Mouse (Mus musculus): ENCODE data around the gene Il15ra. TPM values are rescaled to one million over a fixed set of nuclear protein-coding genes. Genes with fewer than 3 reads are reported as not detected.
"Not testable (repeated sequence)": the region's sequence is repeated elsewhere in the genome, so short reads cannot be mapped to it uniquely, and the experiment has no call there.

Il15ra gene
- polyA plus RNA-seq, 1 experiment from 2014 or later: 1.1 TPM

DNA sequence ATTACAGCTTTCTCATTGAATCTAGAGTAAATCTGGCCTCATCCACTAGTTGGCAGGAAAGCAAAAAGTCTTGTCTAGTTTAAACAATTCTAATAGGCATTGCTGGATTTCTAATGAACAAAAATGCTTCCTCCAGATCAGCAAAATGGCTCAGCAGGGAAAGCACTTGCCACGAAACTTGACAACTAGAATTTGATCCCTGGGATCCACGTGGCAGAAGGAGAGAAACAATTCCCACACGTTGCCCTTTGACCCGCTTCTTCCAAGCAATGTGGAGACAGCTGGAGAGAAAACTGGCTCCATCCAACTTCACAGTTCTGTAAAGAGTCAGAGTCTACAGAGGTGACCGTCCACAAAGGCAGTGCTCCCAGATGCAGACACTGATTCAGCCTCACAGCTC, 6.1 kb upstream of the Il15ra start:
- no peaks in the 10 kb centered on the region for H3K27me3 ChIP-seq (ENCODE audit: control insufficient read depth, insufficient read depth, low read length)
- H3K4me3 ChIP-seq (ENCODE audit: low read depth, low read length): no peak overlapping the region
- no peaks in the 10 kb centered on the region for H3K9me3 ChIP-seq (ENCODE audit: control insufficient read depth, low read length)
- 65% methylated on average over 5 of the region's 5 CpGs for WGBS
- ATAC-seq (ENCODE audit: low read depth): no peak
- H3K9ac ChIP-seq (replicated peaks; ENCODE audit: low read depth, low read length): no peak overlapping the region
- H3K4me1 ChIP-seq (ENCODE audit: control insufficient read depth, insufficient read depth, low read length): no peaks in the 10 kb centered on the region
- no peaks in the 10 kb centered on the region for H3K36me3 ChIP-seq (ENCODE audit: control insufficient read depth, insufficient read depth, low read length)
- H3K27ac ChIP-seq (ENCODE audit: low read depth, low read length): no peak overlapping the region
- H3K4me2 ChIP-seq (ENCODE audit: low read depth, low read length): no peak overlapping the region

DNA sequence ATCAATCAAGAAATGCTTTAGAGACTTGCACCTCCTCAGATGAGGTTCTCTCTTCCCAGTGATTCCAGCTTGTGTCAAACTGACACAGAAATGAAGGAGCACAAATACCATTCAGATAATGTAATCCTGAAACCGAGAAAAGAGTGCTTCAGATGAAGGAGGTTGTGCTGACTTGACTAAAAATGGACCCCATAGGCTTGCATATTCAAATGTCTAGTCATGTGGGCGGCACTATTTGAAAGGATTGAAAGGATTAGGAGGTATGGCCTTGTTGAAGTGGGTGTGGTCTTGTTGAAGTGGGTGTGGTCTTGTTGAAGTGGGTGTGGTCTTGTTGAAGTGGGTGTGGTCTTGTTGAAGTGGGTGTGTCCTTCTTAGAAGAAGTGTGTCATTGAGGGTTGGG, 5.2 kb upstream of the Il15ra start:
- no peaks in the 10 kb centered on the region for H3K27me3 ChIP-seq (ENCODE audit: control insufficient read depth, insufficient read depth, low read length)
- H3K36me3 ChIP-seq (ENCODE audit: control insufficient read depth, insufficient read depth, low read length): no peaks in the 10 kb centered on the region
- no peaks in the 10 kb centered on the region for H3K9me3 ChIP-seq (ENCODE audit: control insufficient read depth, low read length)
- no peak overlapping the region for H3K4me3 ChIP-seq (ENCODE audit: low read depth, low read length)
- no peak overlapping the region for H3K9ac ChIP-seq (replicated peaks; ENCODE audit: low read depth, low read length)
- 91% methylated on average over 2 of the region's 2 CpGs for WGBS
- H3K4me2 ChIP-seq (ENCODE audit: low read depth, low read length): no peak overlapping the region
- H3K27ac ChIP-seq (ENCODE audit: low read depth, low read length): no peak overlapping the region
- no peaks in the 10 kb centered on the region for H3K4me1 ChIP-seq (ENCODE audit: control insufficient read depth, insufficient read depth, low read length)
- ATAC-seq (ENCODE audit: low read depth): no peak

DNA sequence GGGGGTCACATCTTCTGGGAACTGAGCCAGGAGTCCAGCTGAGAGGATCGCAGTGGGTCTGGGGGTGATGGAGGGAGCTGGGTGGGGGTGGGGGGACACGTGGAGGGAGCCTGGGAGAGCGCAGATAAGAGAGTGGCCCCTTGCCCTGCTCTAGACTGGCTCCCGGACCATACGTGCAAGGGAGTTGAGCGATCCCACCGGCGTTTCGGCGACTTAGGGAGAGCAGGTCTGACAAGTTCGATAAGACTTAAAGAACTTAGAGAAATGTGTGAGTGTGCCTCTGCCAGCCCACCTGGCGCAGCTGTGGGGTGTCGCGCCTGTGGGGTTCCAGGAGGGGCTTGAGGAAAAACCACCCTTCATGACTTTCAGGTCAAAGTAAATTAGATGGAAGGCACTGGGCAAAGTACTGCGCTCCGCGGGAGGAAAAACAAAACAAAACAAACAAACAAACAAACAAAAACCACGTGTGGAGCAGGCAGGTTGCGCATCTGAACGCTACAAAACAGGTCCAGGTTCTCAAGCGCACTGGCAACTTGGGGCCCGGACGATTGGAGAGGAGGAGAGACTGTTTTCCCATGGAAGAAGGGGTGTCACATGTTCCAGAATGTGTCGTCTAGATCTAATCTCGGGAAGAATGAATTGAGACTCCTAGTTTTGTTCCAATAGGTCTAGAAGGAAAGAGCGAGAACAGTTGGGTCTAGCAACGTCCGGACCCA, 1.1 kb downstream of the Il15ra start:
- Histone ChIP-seq H3K4me2 (ENCODE audit: low read depth, low read length) (peak overlapping the region; percentile 99), H3K4me1 (ENCODE audit: control insufficient read depth, insufficient read depth, low read length) (peaks cover 8% of the 10 kb centered on the region; the same call in 1 of the 2 replicates), H3K27me3 (ENCODE audit: control insufficient read depth, insufficient read depth, low read length) (peaks cover 10% of the 10 kb centered on the region; the same call in 1 of the 2 replicates), H3K9ac (replicated peaks; ENCODE audit: low read depth, low read length) (peak overlapping the region; percentile 55), H3K9me3 (ENCODE audit: control insufficient read depth, low read length) (no peaks in the 10 kb centered on the region), H3K36me3 (ENCODE audit: control insufficient read depth, insufficient read depth, low read length) (no peaks in the 10 kb centered on the region), H3K27ac (ENCODE audit: low read depth, low read length) (no peak overlapping the region), H3K4me3 (ENCODE audit: low read depth, low read length) (peak overlapping the region; percentile 44)
- 5% methylated on average over 28 of the region's 28 CpGs for WGBS
- peak; percentile 65 for ATAC-seq (ENCODE audit: low read depth)

DNA sequence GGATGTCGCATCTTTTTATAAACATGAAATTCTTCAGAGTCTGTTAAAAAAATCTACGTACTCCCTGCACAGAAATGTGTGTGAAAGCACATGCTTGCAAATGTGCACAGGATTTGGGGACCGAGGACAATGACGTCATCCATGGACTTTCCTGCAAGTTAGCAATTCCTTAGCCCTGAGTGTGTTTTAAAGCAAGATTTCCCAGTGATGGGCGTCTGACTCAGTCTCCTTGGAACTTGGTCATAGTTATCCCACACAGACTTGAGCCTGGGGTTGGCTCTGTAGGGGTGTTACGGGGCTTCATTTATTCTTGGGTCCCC, 1.6 kb downstream of the Il15ra start:
- Histone ChIP-seq H3K9me3 (ENCODE audit: control insufficient read depth, low read length) (no peaks in the 10 kb centered on the region), H3K27me3 (ENCODE audit: control insufficient read depth, insufficient read depth, low read length) (peaks cover 10% of the 10 kb centered on the region; the same call in 1 of the 2 replicates), H3K36me3 (ENCODE audit: control insufficient read depth, insufficient read depth, low read length) (no peaks in the 10 kb centered on the region), H3K4me1 (ENCODE audit: control insufficient read depth, insufficient read depth, low read length) (peaks cover 8% of the 10 kb centered on the region; the same call in 1 of the 2 replicates), H3K4me3 (ENCODE audit: low read depth, low read length) (no peak overlapping the region), H3K9ac (replicated peaks; ENCODE audit: low read depth, low read length) (no peak overlapping the region), H3K27ac (ENCODE audit: low read depth, low read length) (no peak overlapping the region), H3K4me2 (ENCODE audit: low read depth, low read length) (peak overlapping the region; percentile 99)
- no peak for ATAC-seq (ENCODE audit: low read depth)
- 38% methylated on average over 6 of the region's 6 CpGs for WGBS

DNA sequence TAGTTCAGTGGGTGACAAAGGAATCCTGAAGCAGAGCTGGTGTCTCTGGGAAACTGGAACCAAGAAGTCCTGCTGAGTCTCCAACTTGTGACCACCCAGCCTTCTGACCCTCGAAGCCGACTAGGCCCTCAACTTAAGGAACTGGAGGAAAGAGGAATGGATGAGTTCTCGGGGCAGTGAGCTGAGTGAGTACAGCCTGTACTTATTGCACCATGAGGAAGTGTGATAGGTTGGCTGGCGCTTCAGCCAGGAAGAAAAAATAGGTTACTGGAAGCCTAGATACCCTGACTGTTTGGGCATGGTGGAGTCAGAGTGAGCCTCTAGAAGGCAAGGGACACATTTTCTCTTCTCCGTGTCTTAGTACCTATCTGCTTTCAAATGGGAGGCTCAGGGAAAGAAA, 3.4 kb downstream of the Il15ra start:
- no peak for ATAC-seq (ENCODE audit: low read depth)
- peaks cover 8% of the 10 kb centered on the region; the same call in 1 of the 2 replicates for H3K4me1 ChIP-seq (ENCODE audit: control insufficient read depth, insufficient read depth, low read length)
- H3K27ac ChIP-seq (ENCODE audit: low read depth, low read length): no peak overlapping the region
- H3K36me3 ChIP-seq (ENCODE audit: control insufficient read depth, insufficient read depth, low read length): no peaks in the 10 kb centered on the region
- H3K27me3 ChIP-seq (ENCODE audit: control insufficient read depth, insufficient read depth, low read length): peaks cover 10% of the 10 kb centered on the region; the same call in 1 of the 2 replicates
- no peak overlapping the region for H3K4me3 ChIP-seq (ENCODE audit: low read depth, low read length)
- no peak overlapping the region for H3K9ac ChIP-seq (replicated peaks; ENCODE audit: low read depth, low read length)
- 85% methylated on average over 5 of the region's 5 CpGs for WGBS
- H3K4me2 ChIP-seq (ENCODE audit: low read depth, low read length): no peak overlapping the region
- no peaks in the 10 kb centered on the region for H3K9me3 ChIP-seq (ENCODE audit: control insufficient read depth, low read length)

DNA sequence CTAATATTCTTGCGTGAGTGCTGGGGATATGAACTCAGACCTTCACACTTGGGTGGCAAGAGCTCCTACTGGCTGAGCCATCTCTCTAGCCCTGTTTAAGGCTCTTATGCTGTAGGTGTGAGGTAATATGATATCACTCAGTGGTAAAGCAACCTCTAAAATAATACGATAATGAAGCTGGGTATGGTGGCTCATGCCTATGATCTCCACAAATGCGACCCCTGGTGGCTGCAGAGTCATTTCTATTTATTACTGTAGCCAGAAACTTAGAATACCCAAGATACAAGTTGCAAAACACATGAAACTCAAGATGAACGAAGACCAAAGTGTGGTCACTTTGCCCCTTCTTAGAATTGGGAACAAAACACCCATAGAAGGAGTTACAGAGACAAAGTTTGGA, 5.0 kb downstream of the Il15ra start:
- H3K36me3 ChIP-seq (ENCODE audit: control insufficient read depth, insufficient read depth, low read length); H3K4me3 ChIP-seq (ENCODE audit: low read depth, low read length); H3K9me3 ChIP-seq (ENCODE audit: control insufficient read depth, low read length); H3K27me3 ChIP-seq (ENCODE audit: control insufficient read depth, insufficient read depth, low read length); H3K27ac ChIP-seq (ENCODE audit: low read depth, low read length); ATAC-seq (ENCODE audit: low read depth); H3K9ac ChIP-seq (replicated peaks; ENCODE audit: low read depth, low read length); H3K4me2 ChIP-seq (ENCODE audit: low read depth, low read length); H3K4me1 ChIP-seq (ENCODE audit: control insufficient read depth, insufficient read depth, low read length): not testable (repeated sequence)
- WGBS: 65% methylated on average over 4 of the region's 4 CpGs

DNA sequence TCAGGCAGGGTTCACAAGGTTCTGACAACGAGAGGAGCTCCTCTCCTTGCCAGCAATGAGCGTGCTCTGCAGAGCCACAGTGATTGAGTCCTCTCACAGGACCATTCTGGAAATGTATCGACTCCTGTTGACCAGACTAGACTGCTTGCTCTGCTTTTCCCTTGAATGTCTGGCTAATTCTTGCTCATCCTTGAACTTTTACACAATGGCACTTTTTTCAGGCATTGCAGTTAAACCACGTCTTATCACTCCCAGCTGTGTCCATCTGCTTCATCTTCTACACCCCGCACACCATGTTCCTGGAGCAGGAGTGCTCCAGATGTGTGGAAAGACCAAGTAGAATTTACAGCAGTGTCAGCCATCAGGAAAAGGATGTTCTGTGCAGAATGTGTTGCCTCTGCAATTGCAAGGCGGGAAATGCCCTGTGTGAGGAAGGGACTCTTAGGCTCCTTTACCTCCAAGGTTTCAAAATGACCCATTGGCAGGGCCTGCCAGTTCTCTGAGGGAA, 7.4 kb downstream of the Il15ra start:
- Histone ChIP-seq H3K4me1 (ENCODE audit: control insufficient read depth, insufficient read depth, low read length) (no peaks in the 10 kb centered on the region), H3K9me3 (ENCODE audit: control insufficient read depth, low read length) (no peaks in the 10 kb centered on the region), H3K4me3 (ENCODE audit: low read depth, low read length) (no peak overlapping the region), H3K27me3 (ENCODE audit: control insufficient read depth, insufficient read depth, low read length) (no peaks in the 10 kb centered on the region), H3K9ac (replicated peaks; ENCODE audit: low read depth, low read length) (no peak overlapping the region), H3K36me3 (ENCODE audit: control insufficient read depth, insufficient read depth, low read length) (no peaks in the 10 kb centered on the region), H3K27ac (ENCODE audit: low read depth, low read length) (no peak overlapping the region), H3K4me2 (ENCODE audit: low read depth, low read length) (no peak overlapping the region)
- 81% methylated on average over 6 of the region's 6 CpGs for WGBS
- no peak for ATAC-seq (ENCODE audit: low read depth)

DNA sequence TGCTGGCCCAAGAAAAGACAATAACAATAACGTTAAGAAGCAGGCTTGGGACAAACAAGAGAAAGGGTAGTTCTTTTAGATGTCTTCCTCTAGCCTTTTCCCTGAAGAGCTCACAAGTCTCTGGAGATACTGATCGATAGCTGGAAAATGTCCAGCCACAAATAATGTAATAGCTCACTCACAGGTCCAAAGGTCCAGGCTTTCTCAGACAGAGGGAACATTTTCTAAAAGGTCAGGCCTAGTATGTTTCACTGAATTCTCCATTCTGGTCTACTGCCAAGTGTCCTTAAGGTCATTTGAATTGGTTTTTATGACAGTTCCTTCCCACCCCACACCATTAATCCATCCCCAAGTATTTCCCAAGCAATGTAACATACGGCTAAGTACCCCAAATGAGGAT, 7.9 kb downstream of the Il15ra start:
- Histone ChIP-seq H3K36me3 (ENCODE audit: control insufficient read depth, insufficient read depth, low read length) (no peaks in the 10 kb centered on the region), H3K4me1 (ENCODE audit: control insufficient read depth, insufficient read depth, low read length) (no peaks in the 10 kb centered on the region)
- 65% methylated on average over 3 of the region's 3 CpGs for WGBS

DNA sequence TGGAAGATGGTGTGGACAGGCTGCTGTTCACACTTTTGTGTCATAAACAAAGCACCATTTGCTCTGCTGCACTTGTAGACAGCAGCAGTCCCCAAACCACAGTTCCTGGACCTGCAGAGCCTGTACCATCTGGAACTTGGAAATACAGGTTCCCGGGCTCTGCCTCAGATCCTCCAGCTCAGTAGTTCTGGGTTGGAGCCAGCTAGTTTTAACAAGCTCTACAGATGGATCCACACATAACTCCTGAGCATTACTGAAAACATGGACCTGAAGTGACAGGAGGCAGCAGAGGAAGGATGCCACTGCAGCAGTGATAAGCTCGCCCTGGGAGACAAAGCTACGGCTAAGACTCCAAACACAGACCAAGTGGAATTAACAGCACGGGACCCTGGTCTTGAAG, 9.4 kb downstream of the Il15ra start:
- Histone ChIP-seq H3K4me2 (ENCODE audit: low read depth, low read length) (no peak overlapping the region), H3K36me3 (ENCODE audit: control insufficient read depth, insufficient read depth, low read length) (no peaks in the 10 kb centered on the region), H3K4me1 (ENCODE audit: control insufficient read depth, insufficient read depth, low read length) (no peaks in the 10 kb centered on the region), H3K9ac (replicated peaks; ENCODE audit: low read depth, low read length) (no peak overlapping the region), H3K4me3 (ENCODE audit: low read depth, low read length) (no peak overlapping the region), H3K9me3 (ENCODE audit: control insufficient read depth, low read length) (no peaks in the 10 kb centered on the region), H3K27ac (ENCODE audit: low read depth, low read length) (no peak overlapping the region), H3K27me3 (ENCODE audit: control insufficient read depth, insufficient read depth, low read length) (no peaks in the 10 kb centered on the region)
- 82% methylated on average over 4 of the region's 4 CpGs for WGBS
- no peak for ATAC-seq (ENCODE audit: low read depth)

More for the DNA sequence above, 7.9 kb downstream of the Il15ra start:
- ATAC-seq (ENCODE audit: low read depth): no peak
- H3K9me3 ChIP-seq (ENCODE audit: control insufficient read depth, low read length): no peaks in the 10 kb centered on the region
- H3K9ac ChIP-seq (replicated peaks; ENCODE audit: low read depth, low read length): no peak overlapping the region
- H3K4me2 ChIP-seq (ENCODE audit: low read depth, low read length): no peak overlapping the region
- no peak overlapping the region for H3K4me3 ChIP-seq (ENCODE audit: low read depth, low read length)
- H3K27me3 ChIP-seq (ENCODE audit: control insufficient read depth, insufficient read depth, low read length): no peaks in the 10 kb centered on the region
- H3K27ac ChIP-seq (ENCODE audit: low read depth, low read length): no peak overlapping the region
